Mouse (Mus musculus) stomach, embryonic 16.5 days (tissue): ENCODE measurements around the gene Abcf2. TPM values are rescaled to one million over a fixed set of nuclear protein-coding genes. Genes with fewer than 3 reads are reported as not detected.

Experiments
- ATAC-seq: fragments of 200-750 bp; cut with Nextera tagmentation; 2 replicates; pipeline ENCODE4 v1.8.0; 2017; ENCODE audit warnings: moderate number of reproducible peaks, moderate TSS enrichment; ENCODE audit not compliant: insufficient read depth, low FRiP score
- H3K27ac ChIP-seq: fragments of 300-500 bp; sonication (generic); 2 replicates; pipeline ENCODE4 v1.5.1; 2014; ENCODE audit warnings: low read length
- H3K27me3 ChIP-seq: fragments of 300-500 bp; sonication (generic); 2 replicates; pipeline ENCODE4 v1.6.1; 2014; ENCODE audit warnings: low read length, control low read depth, mixed read lengths; ENCODE audit not compliant: control insufficient read depth, insufficient read depth
- H3K36me3 ChIP-seq: fragments of 300-500 bp; sonication (generic); 2 replicates; pipeline ENCODE4 v1.6.1; 2014; ENCODE audit warnings: low read length; ENCODE audit not compliant: control insufficient read depth, insufficient read depth
- H3K4me1 ChIP-seq: fragments of 300-500 bp; sonication (generic); 2 replicates; pipeline ENCODE4 v1.6.1; 2014; ENCODE audit warnings: low read length, control low read depth, mixed read lengths; ENCODE audit not compliant: control insufficient read depth, insufficient read depth
- H3K4me2 ChIP-seq: fragments of 300-500 bp; sonication (generic); 2 replicates; pipeline ENCODE4 v1.6.1; 2014; ENCODE audit warnings: low read depth, low read length, mixed read lengths
- H3K4me3 ChIP-seq: fragments of 300-500 bp; sonication (generic); replicated peaks from 2 replicates; pipeline ENCODE4 v1.5.1; 2014; ENCODE audit warnings: mild to moderate bottlenecking, low read length
- H3K9ac ChIP-seq: fragments of 300-500 bp; sonication (generic); 2 replicates; pipeline ENCODE4 v1.6.1; 2014; ENCODE audit warnings: low read length
- H3K9me3 ChIP-seq: fragments of 300-500 bp; sonication (generic); replicated peaks from 2 replicates; pipeline ENCODE4 v1.6.1; 2016; ENCODE audit warnings: low read length, control low read depth; ENCODE audit not compliant: control insufficient read depth
- WGBS: fragments of 180-500 bp; shearing (Covaris S2); extraction: QIAGEN DNeasy Blood & Tissue Kit; methylation state at CpG from one replicate; pipeline ENCODE4 v1.1.7; 2014; 5-methylcytosine and 5-hydroxymethylcytosine counted together
- polyA plus RNA-seq: library from polyadenylated mRNA; unstranded; fragments of >200 nt; fragmentation: Nextera tagmentation; extraction: Ambion mirVana; gene quantifications from 2 replicates; pipeline ENCODE4 v1.2.1, GENCODE M21; 2015

Abcf2 gene
- polyA plus RNA-seq, 1 experiment from 2014 or later = 81.7 TPM

DNA sequence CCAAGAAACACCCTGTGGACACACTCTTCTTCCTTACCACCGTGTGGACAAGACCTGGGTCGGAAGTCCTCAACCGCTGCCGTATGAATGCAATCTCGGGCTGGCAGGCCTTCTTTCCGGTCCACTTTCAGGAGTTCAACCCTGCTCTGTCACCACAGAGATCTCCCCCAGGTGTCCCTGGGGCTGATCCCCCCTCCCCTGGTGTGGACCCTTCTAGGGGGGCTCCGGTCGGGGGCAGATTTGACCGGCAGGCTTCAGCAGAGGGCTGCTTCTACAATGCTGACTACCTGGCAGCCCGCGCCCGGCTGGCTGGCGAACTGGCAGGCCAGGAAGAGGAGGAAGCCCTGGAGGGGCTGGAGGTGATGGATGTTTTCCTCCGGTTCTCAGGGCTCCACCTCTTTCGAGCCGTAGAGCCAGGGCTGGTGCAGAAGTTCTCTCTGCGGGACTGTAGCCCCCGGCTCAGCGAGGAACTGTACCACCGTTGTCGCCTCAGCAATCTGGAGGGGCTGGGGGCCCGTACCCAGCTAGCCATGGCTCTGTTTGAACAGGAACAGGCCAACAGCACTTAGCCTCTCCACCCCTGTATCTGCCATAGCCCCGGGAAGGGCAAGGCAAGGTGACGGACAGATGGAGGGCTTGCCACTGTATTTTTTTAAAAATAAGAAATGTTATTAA, 14.7 kb upstream of the Abcf2 start:
- H3K36me3 ChIP-seq = peaks cover 18% of the 10 kb centered on the region; the same call in 1 of the 2 replicates

DNA sequence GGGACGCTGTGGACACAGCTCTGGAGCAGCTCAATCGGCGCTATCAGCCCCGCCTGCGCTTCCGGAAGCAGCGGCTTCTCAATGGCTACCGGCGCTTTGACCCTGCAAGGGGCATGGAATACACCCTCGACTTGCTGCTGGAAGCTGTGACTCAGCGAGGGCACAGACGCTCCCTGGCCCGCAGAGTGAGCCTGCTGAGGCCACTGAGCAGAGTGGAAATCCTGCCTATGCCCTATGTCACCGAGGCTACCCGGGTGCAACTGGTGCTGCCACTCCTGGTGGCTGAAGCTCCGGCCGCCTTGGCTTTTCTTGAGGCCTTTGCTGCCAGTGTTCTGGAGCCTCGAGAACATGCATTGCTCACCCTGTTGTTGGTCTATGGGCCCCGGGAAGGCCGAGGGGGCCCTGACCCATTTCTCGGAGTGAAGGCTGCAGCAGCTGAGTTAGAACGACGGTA, 14.0 kb upstream of the Abcf2 start:
- H3K27me3 ChIP-seq = no peaks in the 10 kb centered on the region
- peak overlapping the region; percentile 47 for H3K9ac ChIP-seq
- H3K4me3 ChIP-seq = 0 out of 2 replicates have a peak overlapping the region, but pooled peaks have one; percentile 3
- peaks cover 18% of the 10 kb centered on the region; the same call in 1 of the 2 replicates for H3K36me3 ChIP-seq
- no peaks in the 10 kb centered on the region for H3K9me3 ChIP-seq
- 39% methylated on average over 23 of the region's 23 CpGs for WGBS
- peaks cover 15% of the 10 kb centered on the region for H3K4me1 ChIP-seq
- H3K4me2 ChIP-seq = peak overlapping the region; percentile 30
- no peak for ATAC-seq
- peak overlapping the region; percentile 4; the same call in 1 of the 2 replicates for H3K27ac ChIP-seq

More for the DNA sequence above, 14.7 kb upstream of the Abcf2 start:
- no peak for ATAC-seq
- H3K27ac ChIP-seq = no peak overlapping the region
- peak overlapping the region; percentile 30; the same call in 1 of the 2 replicates for H3K4me2 ChIP-seq
- 51% methylated on average over 24 of the region's 24 CpGs for WGBS
- no peaks in the 10 kb centered on the region for H3K9me3 ChIP-seq
- H3K27me3 ChIP-seq = no peaks in the 10 kb centered on the region
- H3K4me3 ChIP-seq = 0 out of 2 replicates have a peak overlapping the region, but pooled peaks have one; percentile 3
- H3K4me1 ChIP-seq = peaks cover 21% of the 10 kb centered on the region
- H3K9ac ChIP-seq = peak overlapping the region; percentile 47; the same call in 1 of the 2 replicates

DNA sequence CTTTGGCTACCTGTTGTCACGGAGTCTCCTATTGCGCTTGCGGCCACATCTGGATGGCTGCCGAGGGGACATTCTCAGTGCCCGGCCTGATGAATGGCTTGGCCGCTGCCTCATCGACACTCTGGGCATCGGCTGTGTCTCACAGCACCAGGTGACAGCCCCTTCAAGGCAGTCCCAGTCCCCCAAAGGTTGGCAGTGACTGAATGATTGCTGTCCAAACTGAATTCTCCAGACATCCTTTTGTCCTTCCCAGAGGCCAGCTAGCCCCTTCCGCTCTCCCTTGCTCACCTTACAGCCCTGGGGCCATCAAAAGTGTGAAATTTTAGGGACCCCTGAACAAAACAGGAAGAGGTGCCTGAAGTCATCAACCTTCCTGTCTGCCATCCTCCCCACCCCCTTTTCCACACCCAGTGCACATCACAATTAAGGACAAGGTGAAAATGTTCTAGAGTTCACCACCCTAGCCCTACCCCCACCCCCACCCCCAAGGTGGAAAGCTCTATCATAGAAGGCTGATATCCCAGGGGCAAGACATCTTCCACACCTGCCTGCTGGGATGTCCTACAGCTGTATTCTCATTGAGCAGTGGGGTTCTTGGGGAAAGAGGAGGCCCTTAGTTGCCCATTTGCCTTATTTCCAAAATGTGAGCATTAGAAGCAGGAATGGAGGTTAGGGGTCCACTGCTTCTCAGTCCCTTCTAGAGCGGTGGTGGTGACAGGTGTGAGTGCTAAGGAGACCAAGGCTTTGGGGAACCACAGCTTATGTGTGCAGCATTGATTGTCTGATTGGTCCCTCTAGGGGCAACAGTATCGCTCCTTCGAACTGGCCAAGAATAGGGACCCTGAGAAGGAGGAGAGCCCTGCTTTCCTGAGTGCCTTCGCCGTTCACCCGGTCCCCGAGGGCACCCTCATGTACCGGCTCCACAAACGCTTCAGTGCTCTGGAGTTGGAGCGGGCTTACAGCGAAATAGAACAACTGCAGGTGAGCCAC, 12.5 kb upstream of the Abcf2 start:
- H3K36me3 ChIP-seq = peaks cover 18% of the 10 kb centered on the region; the same call in 1 of the 2 replicates
- H3K4me3 ChIP-seq = no peak overlapping the region
- H3K4me2 ChIP-seq = no peak overlapping the region
- 92% methylated on average over 20 of the region's 20 CpGs for WGBS
- H3K27me3 ChIP-seq = no peaks in the 10 kb centered on the region
- H3K4me1 ChIP-seq = peaks cover 20% of the 10 kb centered on the region
- no peak overlapping the region for H3K9ac ChIP-seq
- no peaks in the 10 kb centered on the region for H3K9me3 ChIP-seq
- no peak for ATAC-seq
- no peak overlapping the region for H3K27ac ChIP-seq

DNA sequence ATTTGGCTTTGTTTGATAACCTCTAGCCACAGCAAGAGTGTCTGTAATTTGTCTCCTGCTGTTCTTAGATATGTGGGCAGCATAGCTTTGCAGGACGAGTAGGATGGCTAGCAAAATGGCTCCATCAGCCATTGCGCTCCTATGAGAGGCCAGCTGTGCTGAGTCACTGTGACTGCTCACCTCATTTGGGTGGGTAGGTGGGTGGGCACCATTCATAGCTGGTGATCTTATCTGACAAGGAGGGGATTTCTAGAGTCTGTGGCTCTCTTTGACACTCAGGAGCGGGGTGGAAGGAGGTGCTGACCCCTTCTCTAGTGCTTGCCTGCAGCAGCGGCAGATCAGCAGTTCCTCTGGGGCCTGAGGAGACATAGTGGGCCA, 9.9 kb upstream of the Abcf2 start:
- ATAC-seq = no peak

DNA sequence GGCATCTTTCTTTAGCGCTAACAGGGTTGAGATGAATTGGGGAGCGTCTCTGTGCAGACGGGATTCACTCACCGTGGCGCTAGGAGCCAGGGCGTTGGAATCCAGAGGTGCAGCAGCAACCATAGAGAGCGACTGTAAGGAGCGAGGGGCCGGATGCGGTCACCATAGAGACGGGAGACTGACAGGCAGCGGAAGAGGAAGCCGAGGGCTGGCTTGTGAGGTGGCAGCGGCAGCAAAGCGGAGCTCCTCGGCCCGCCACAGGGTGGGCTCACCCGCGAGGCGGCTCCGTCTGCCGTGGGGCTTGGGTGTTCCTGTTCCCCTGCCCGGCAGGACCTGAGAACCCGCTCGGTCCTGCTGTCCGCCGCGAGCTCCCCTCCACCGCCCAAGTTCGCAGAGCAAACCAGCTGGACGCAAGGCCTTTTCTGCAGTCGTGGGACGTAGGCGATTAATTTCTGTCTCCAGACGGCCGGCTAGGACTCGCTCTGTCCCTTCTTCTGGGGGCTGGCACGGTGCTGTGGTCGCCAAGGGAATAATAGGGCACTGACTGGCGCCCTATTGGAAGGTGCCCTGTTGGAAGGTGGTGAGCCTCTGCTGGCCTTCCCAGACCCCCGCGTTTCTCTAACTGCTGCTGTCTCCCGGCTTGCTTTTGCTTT, 9.4 kb upstream of the Abcf2 start, which contains the start of gene Chpf2:
Gene Chpf2 (plus strand): TSS at position 195 of the 653 bp plus-strand sequence.
- Histone ChIP-seq H3K4me3 (peak within 1 kb of the TSS; percentile 90), H3K4me2 (peak within 1 kb of the TSS; percentile 92), H3K9me3 (no peaks in the 10 kb centered on the region), H3K36me3 (no peaks in the 10 kb centered on the region), H3K27me3 (no peaks in the 10 kb centered on the region), H3K27ac (peak within 1 kb of the TSS; percentile 70), H3K4me1 (peaks cover 20% of the 10 kb centered on the region), H3K9ac (peak within 1 kb of the TSS; percentile 87)
- ATAC-seq = peak; percentile 87
- under 1% methylated on average over 43 of the region's 43 CpGs for WGBS

More for the DNA sequence above, 9.9 kb upstream of the Abcf2 start:
- Histone ChIP-seq H3K9me3 (no peaks in the 10 kb centered on the region), H3K4me1 (peaks cover 20% of the 10 kb centered on the region), H3K27me3 (no peaks in the 10 kb centered on the region), H3K36me3 (0 out of 2 replicates have a peak, but pooled peaks cover 2% of the 10 kb centered on the region), H3K4me2 (peak overlapping the region; percentile 92), H3K4me3 (peak overlapping the region; percentile 90), H3K9ac (peak overlapping the region; percentile 87), H3K27ac (peak overlapping the region; percentile 70; the same call in 1 of the 2 replicates)
- 19% methylated on average over 4 of the region's 4 CpGs for WGBS

DNA sequence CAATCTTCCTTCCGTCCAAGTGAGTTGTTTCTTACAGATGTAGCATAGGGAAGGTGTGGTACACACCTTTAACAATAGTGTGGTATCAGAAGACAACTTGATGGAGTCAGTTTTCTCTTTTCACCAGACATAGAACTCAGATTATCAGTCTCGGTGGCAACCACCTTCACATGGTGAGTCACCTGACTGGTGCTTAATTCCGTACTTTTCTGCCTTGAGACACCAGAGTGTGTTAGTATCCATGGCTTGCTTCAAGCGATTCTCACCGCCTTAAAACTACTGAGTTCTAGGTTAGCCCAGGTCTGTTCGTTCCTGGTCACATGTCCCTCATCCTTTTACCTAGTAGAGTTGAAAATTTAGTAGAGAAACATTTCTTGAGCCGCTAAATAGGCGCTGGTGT, 8.8 kb upstream of the Abcf2 start:
- peak overlapping the region; percentile 87 for H3K9ac ChIP-seq
- WGBS = 12% methylated on average over 8 of the region's 8 CpGs
- peaks cover 15% of the 10 kb centered on the region for H3K4me1 ChIP-seq
- H3K4me3 ChIP-seq = peak overlapping the region; percentile 90
- H3K27me3 ChIP-seq = no peaks in the 10 kb centered on the region
- no peaks in the 10 kb centered on the region for H3K36me3 ChIP-seq
- peak overlapping the region; percentile 70 for H3K27ac ChIP-seq
- H3K4me2 ChIP-seq = peak overlapping the region; percentile 92
- ATAC-seq = 0 out of 2 replicates have a peak, but pooled peaks have one; percentile 15
- no peaks in the 10 kb centered on the region for H3K9me3 ChIP-seq

DNA sequence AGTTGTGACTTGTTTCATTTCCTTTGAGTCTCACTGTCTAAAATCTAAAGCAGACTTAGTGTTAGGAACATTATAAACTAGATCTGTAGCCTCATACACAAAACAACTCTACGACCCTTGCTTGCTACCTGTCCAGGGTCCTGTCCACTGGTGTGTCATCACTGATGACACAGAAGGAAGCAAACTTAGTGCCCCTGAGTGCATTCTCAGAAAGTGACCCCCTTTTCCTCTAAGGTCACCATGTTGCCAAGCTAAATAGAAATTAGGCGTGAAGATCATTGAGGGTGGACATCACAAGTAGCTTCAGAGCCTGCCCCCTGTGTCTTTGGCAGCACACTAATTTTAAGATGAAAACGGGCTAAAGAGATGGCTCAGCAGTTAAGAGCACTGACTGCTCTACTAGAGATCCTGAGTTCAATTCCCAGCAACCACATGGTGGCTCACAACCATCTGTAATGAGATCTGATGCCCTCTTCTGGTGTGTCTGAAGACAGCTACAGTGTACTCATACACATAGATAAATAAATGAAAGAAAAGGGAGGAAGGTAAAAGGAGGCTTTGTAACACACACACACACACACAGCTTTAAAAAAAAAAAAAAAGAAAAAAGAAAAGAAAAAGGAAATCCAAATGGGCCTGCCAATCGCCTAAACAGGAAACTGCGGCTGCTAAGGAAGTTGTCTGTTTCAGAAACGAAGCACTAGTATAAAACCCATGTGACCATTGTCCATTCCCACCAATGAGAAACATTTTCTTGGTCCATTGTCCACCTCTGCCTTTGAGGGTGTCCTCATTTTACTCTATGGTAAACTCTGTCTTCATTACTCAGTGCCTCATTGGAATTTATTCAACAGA, 1.1 kb upstream of the Abcf2 start:
- peak overlapping the region; percentile 88 for H3K27ac ChIP-seq
- H3K9me3 ChIP-seq = no peaks in the 10 kb centered on the region
- H3K27me3 ChIP-seq = no peaks in the 10 kb centered on the region
- no peak for ATAC-seq
- H3K9ac ChIP-seq = peak overlapping the region; percentile 70
- H3K4me2 ChIP-seq = peak overlapping the region; percentile 57
- H3K4me3 ChIP-seq = peak overlapping the region; percentile 91
- H3K36me3 ChIP-seq = peaks cover 11% of the 10 kb centered on the region; the same call in 1 of the 2 replicates
- H3K4me1 ChIP-seq = peaks cover 9% of the 10 kb centered on the region
- WGBS = 65% methylated on average over 6 of the region's 6 CpGs

DNA sequence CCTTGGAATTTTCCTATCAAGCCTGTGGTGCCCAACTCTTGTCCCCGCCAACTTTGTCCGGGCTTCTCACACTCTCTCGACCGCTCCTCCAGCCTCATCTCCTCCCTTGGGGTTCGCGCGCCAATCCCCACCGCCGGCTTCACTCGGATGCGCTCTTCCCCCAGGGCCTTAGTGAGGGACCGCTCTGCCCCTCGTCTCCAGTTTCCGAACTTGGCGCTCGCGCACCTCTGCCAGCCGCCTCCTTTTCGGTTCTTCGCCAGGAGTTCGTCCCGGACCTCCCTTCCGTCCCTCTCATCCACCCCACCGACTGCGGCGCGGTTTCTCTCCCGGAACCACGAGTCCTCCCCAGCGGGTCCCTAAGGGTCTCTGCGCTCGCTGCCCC, 475 bp downstream of the Abcf2 start:
- Histone ChIP-seq H3K27me3 (no peaks in the 10 kb centered on the region), H3K4me1 (peaks cover 9% of the 10 kb centered on the region), H3K9ac (peak overlapping the region; percentile 89), H3K36me3 (peaks cover 22% of the 10 kb centered on the region; the same call in 1 of the 2 replicates), H3K4me2 (peak overlapping the region; percentile 73), H3K4me3 (peak overlapping the region; percentile 91), H3K27ac (peak overlapping the region; percentile 74), H3K9me3 (no peaks in the 10 kb centered on the region)
- under 1% methylated on average over 32 of the region's 32 CpGs for WGBS
- peak; percentile 18 for ATAC-seq
